Mouse (Mus musculus): Measurements from ENCODE around the gene Exosc7. TPM values are rescaled to one million over a fixed set of nuclear protein-coding genes. Genes with fewer than 3 reads are reported as not detected.

Gene Exosc7
- total RNA-seq, 2 experiments from 2014 or later: 55.3 to 60.2 TPM

- DNase-seq (ENCODE audit: low spot score in 2 of 2): no peak
These were observed 70.2 kb downstream of the Exosc7 start for GRCm38 (mm10) chr9:123183226-123183625.

GRCm38 (mm10) chr9:123185546-123185945 is 72.5 kb downstream of the Exosc7 start:
- DNase-seq (ENCODE audit: low spot score in 2 of 2): no peak

Other genes starting within 250 kb of the Exosc7 start
- gene Zfp445, start 247.2 kb upstream of the Exosc7 start, total RNA-seq (2021): 100 to 1,000 TPM; 194 to 202 TPM
- gene Zkscan7, start 227.5 kb upstream of the Exosc7 start, total RNA-seq (2021): 10 to 100 TPM; 16.7 to 18.7 TPM
- gene Zfp105, start 190.1 kb upstream of the Exosc7 start, total RNA-seq (2021): 10 to 100 TPM in 1 of 2 experiments, 1 to 10 TPM in 1; 10.0 to 13.4 TPM
- gene 1110059G10Rik, start 162.2 kb upstream of the Exosc7 start, total RNA-seq (2021): 10 to 100 TPM; 35.7 to 45.3 TPM
- gene Kif15, start 162.2 kb upstream of the Exosc7 start, total RNA-seq (2021): 10 to 100 TPM; 21.2 to 26.0 TPM
- 10 to 100 TPM; 24.5 to 29.4 TPM for gene Tmem42, start 91.9 kb upstream of the Exosc7 start, total RNA-seq (2021)
- gene Tgm4, start 78.5 kb upstream of the Exosc7 start, total RNA-seq (2021): 1 to 10 TPM; 1.3 to 1.4 TPM
- 10 to 100 TPM; 77.9 to 81.1 TPM for gene Zdhhc3, start within 50 bp of the Exosc7 start, total RNA-seq (2021)
- gene Clec3b, start 37.7 kb downstream of the Exosc7 start, total RNA-seq (2021): 10 to 100 TPM; 37.2 to 44.0 TPM
- 1 to 10 TPM in 1 of 2 experiments, under 1 TPM in 1; 0.73 to 2.6 TPM for gene Cdcp1, start 102.8 kb downstream of the Exosc7 start, total RNA-seq (2021)
- gene Tmem158, start 147.5 kb downstream of the Exosc7 start, total RNA-seq (2021): 10 to 100 TPM; 25.0 to 25.7 TPM

Measured in adrenal gland, postnatal 4 days (tissue).